Mouse (Mus musculus): ENCODE measurements at regions not wholly inside any gene's neighbourhood (a gene's known extent, or its start where the extent isn't known, plus 50 kb on each side); places are given as distances from the start of the nearest gene placed in this dataset.

DNA sequence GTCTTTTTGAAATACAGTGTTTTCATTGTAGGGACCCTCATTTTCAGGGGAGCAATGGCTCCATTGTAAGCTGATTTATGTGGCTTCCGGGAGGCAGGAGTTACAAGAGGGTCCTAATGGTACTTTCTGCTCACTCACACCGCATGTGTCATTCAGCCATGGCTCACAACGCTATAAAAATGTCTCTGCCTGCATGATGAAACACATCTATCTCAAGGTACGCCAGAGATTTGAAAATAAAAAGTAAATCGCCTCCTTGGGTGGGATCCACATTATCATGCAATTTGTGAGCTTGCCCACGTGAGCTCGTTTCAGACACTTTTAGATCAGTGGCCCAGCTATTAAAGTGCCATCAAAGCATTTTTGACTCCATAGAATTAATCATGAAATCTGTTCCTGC is 557.2 kb downstream of the Mat2b start:
- no peak for TF ChIP-seq POLR2A (IDR thresholded peaks at IDR 0.05; ENCODE audit: low read depth, low read length)
- TF ChIP-seq CTCF (conservative IDR thresholded peaks at IDR 0.05; ENCODE audit: insufficient read depth, insufficient read length, low read depth, low read length), result no peak
